Mouse (Mus musculus) MEL (cell line): ENCODE measurements around the gene Zfp819. TPM values are rescaled to one million over a fixed set of nuclear protein-coding genes. Genes with fewer than 3 reads are reported as not detected.

Experiments used
- DNase-seq: peaks from one replicate; pipeline ENCODE4 v3.0.0; 2011; ENCODE audit warnings: low read depth, low spot score
- H3K27ac ChIP-seq: 2 replicates; pipeline ENCODE4 v1.5.1; 2012; ENCODE audit warnings: low read depth, mild to moderate bottlenecking, control low read depth, low read length, moderate library complexity; ENCODE audit not compliant: control insufficient read depth
- H3K27me3 ChIP-seq, 2 experiments: fragments of 150-350 bp in 1 of 2; sonication (generic) in 1 of 2; 2 replicates each; pipeline ENCODE4 v1.6.1; 2012; ENCODE audit warnings: low read length in 2 of 2, mild to moderate bottlenecking in 2 of 2, improper control_type of control experiment in 1 of 2, moderate library complexity in 1 of 2; ENCODE audit not compliant: insufficient read depth in 2 of 2, control insufficient read depth in 1 of 2
- H3K36me3 ChIP-seq, 2 experiments: 2 replicates each; pipeline ENCODE4 v1.6.1; 2012 to 2014; ENCODE audit warnings: low read length in 2 of 2, improper control_type of control experiment in 1 of 2, inconsistent platforms in 1 of 2, mild to moderate bottlenecking in 1 of 2; ENCODE audit not compliant: insufficient read depth in 2 of 2, control insufficient read depth in 1 of 2
- H3K4me1 ChIP-seq, 2 experiments: fragments of 150-350 bp in 1 of 2; sonication (generic) in 1 of 2; 2 replicates each; pipeline ENCODE4 v1.6.1; 2012; ENCODE audit warnings: low read length in 2 of 2, improper control_type of control experiment in 1 of 2, mild to moderate bottlenecking in 1 of 2; ENCODE audit not compliant: insufficient read depth in 2 of 2, control insufficient read depth in 1 of 2
- H3K4me3 ChIP-seq, 2 experiments: fragments of 150-350 bp in 1 of 2; sonication (generic) in 1 of 2; 2 replicates each; pipeline ENCODE4 v1.5.1; 2012; ENCODE audit warnings: low read depth in 2 of 2, low read length in 2 of 2, mild to moderate bottlenecking in 2 of 2, moderate library complexity in 2 of 2, control low read depth in 1 of 2, improper control_type of control experiment in 1 of 2; ENCODE audit not compliant: control insufficient read depth in 1 of 2, insufficient read depth in 1 of 2
- H3K79me2 ChIP-seq: 2 replicates; pipeline ENCODE4 v1.6.1; 2012; ENCODE audit warnings: mild to moderate bottlenecking, low read length, moderate library complexity; ENCODE audit not compliant: control insufficient read depth, poor library complexity, insufficient read depth
- H3K9ac ChIP-seq: 2 replicates; pipeline ENCODE4 v1.6.1; 2012; ENCODE audit warnings: low read depth, mild to moderate bottlenecking, control low read depth, low read length, moderate library complexity; ENCODE audit not compliant: control insufficient read depth, poor library complexity, severe bottlenecking
- H3K9me3 ChIP-seq: fragments of 150-350 bp; sonication (generic); replicated peaks from 2 replicates; pipeline ENCODE4 v1.6.1; 2012; ENCODE audit warnings: mild to moderate bottlenecking, low read length, improper control_type of control experiment, moderate library complexity; ENCODE audit not compliant: insufficient read depth
- BHLHE40 ChIP-seq: IDR thresholded peaks from 2 replicates; pipeline ENCODE4 v1.6.1; 2012; ENCODE audit warnings: low read depth, mild to moderate bottlenecking, inconsistent platforms, low read length, improper control_type of control experiment, borderline replicate concordance
- CHD2 ChIP-seq: IDR thresholded peaks from 2 replicates; pipeline ENCODE4 v1.6.1; 2011; ENCODE audit warnings: low read length, improper control_type of control experiment
- CTCF ChIP-seq, 3 experiments: IDR thresholded peaks in 2 of 3; conservative IDR thresholded peaks in 1 of 3; 2 replicates each; pipeline ENCODE4 v1.5.1; 2011 to 2012; ENCODE audit warnings: low read length in 3 of 3, low read depth in 2 of 3, mild to moderate bottlenecking in 2 of 3, improper control_type of control experiment in 1 of 3, inconsistent platforms in 1 of 3, mixed read lengths in 1 of 3, moderate library complexity in 1 of 3; ENCODE audit not compliant: control insufficient read depth in 1 of 3, insufficient read depth in 1 of 3, poor library complexity in 1 of 3, severe bottlenecking in 1 of 3
- E2F4 ChIP-seq: IDR thresholded peaks from 2 replicates; pipeline ENCODE4 v1.6.1; 2011; ENCODE audit warnings: low read depth, low read length, improper control_type of control experiment, borderline replicate concordance
- ELF1 ChIP-seq: IDR thresholded peaks from 2 replicates; pipeline ENCODE4 v1.6.1; 2014; ENCODE audit warnings: low read depth, mild to moderate bottlenecking, inconsistent platforms, low read length, improper control_type of control experiment, moderate library complexity
- GATA1 ChIP-seq: IDR thresholded peaks from 2 replicates; pipeline ENCODE4 v1.6.1; 2011; ENCODE audit warnings: low read depth, low read length, improper control_type of control experiment
- JUND ChIP-seq: IDR thresholded peaks from 2 replicates; pipeline ENCODE4 v1.6.1; 2011; ENCODE audit warnings: low read depth, mild to moderate bottlenecking, improper control_type of control experiment, low read length
- MAFK ChIP-seq: IDR thresholded peaks from 2 replicates; pipeline ENCODE4 v1.6.1; 2011; ENCODE audit warnings: low read depth, mild to moderate bottlenecking, low read length, improper control_type of control experiment, borderline replicate concordance
- MAX ChIP-seq: IDR thresholded peaks from 2 replicates; pipeline ENCODE4 v1.6.1; 2011; ENCODE audit warnings: low read length, improper control_type of control experiment
- MEF2A ChIP-seq: IDR thresholded peaks from 2 replicates; pipeline ENCODE4 v1.6.1; 2014; ENCODE audit warnings: low read depth, mild to moderate bottlenecking, inconsistent platforms, low read length, improper control_type of control experiment; ENCODE audit not compliant: poor library complexity, insufficient replicate concordance, severe bottlenecking; ENCODE audit errors: extremely low read depth
- MXI1 ChIP-seq: IDR thresholded peaks from 2 replicates; pipeline ENCODE4 v1.6.1; 2011; ENCODE audit warnings: mild to moderate bottlenecking, low read depth, low read length, improper control_type of control experiment
- MYC ChIP-seq: IDR thresholded peaks from 2 replicates; pipeline ENCODE4 v1.6.1; 2011; ENCODE audit warnings: low read depth, mild to moderate bottlenecking, low read length, improper control_type of control experiment, moderate library complexity
- POLR2A ChIP-seq, 2 experiments: IDR thresholded peaks; 2 replicates each; pipeline ENCODE4 v1.6.1; 2011 to 2012; ENCODE audit warnings: low read length in 2 of 2, mild to moderate bottlenecking in 2 of 2, control low read depth in 1 of 2, improper control_type of control experiment in 1 of 2, low read depth in 1 of 2, moderate library complexity in 1 of 2; ENCODE audit not compliant: control insufficient read depth in 1 of 2, insufficient read depth in 1 of 2, poor library complexity in 1 of 2
- POLR2AphosphoS2 ChIP-seq: IDR thresholded peaks from 2 replicates; pipeline ENCODE4 v1.6.1; 2011; ENCODE audit warnings: low read length, improper control_type of control experiment
- RAD21 ChIP-seq: IDR thresholded peaks from 2 replicates; pipeline ENCODE4 v1.6.1; 2011; ENCODE audit warnings: mild to moderate bottlenecking, low read depth, low read length, improper control_type of control experiment
- SMC3 ChIP-seq: IDR thresholded peaks from 2 replicates; pipeline ENCODE4 v1.6.1; 2011; ENCODE audit warnings: low read depth, low read length, improper control_type of control experiment
- TAL1 ChIP-seq: IDR thresholded peaks from 2 replicates; pipeline ENCODE4 v1.6.1; 2012; ENCODE audit warnings: mild to moderate bottlenecking, inconsistent platforms, low read length, moderate library complexity, mixed read lengths
- TBP ChIP-seq: IDR thresholded peaks from 2 replicates; pipeline ENCODE4 v1.8.0; 2011; ENCODE audit warnings: low read depth, low read length, improper control_type of control experiment
- TCF12 ChIP-seq: IDR thresholded peaks from 2 replicates; pipeline ENCODE4 v1.6.1; 2014; ENCODE audit warnings: low read depth, mild to moderate bottlenecking, inconsistent platforms, low read length, improper control_type of control experiment, moderate library complexity
- USF2 ChIP-seq, 2 experiments: IDR thresholded peaks; 2 replicates each; pipeline ENCODE4 v1.6.1; 2011 to 2012; ENCODE audit warnings: improper control_type of control experiment in 2 of 2, low read length in 2 of 2, borderline replicate concordance in 1 of 2, inconsistent platforms in 1 of 2, low read depth in 1 of 2, mild to moderate bottlenecking in 1 of 2; ENCODE audit not compliant: insufficient read depth in 1 of 2
- ZMIZ1 ChIP-seq: IDR thresholded peaks from 2 replicates; pipeline ENCODE4 v1.6.1; 2012; ENCODE audit warnings: low read depth, mild to moderate bottlenecking, inconsistent platforms, low read length, improper control_type of control experiment, moderate library complexity
- ZNF384 ChIP-seq: IDR thresholded peaks from 2 replicates; pipeline ENCODE4 v1.6.1; 2012; ENCODE audit warnings: low read depth, mild to moderate bottlenecking, inconsistent platforms, low read length, improper control_type of control experiment
- polyA plus RNA-seq, 2 experiments: library from polyadenylated mRNA; stranded (reverse) in 1 of 2; unstranded in 1 of 2; fragments of >175 nt in 1 of 2; fragments of >200 nt in 1 of 2; gene quantifications; 2 replicates each; pipeline versions ENCODE4 v1.2.1 to v1.2.4; 2012; ENCODE audit warnings: low replicate concordance in 2 of 2, low read depth in 1 of 2; ENCODE audit not compliant: insufficient read length in 2 of 2, insufficient read depth in 1 of 2, missing spikeins in 1 of 2
- total RNA-seq: library from RNA; depleted of rRNA; stranded (reverse); fragments of 300-350 nt; gene quantifications from 2 replicates; pipeline ENCODE4 v1.2.3, GENCODE M21; 2012

Zfp819 gene
- total and polyA plus RNA-seq, 3 experiments = 0.06 TPM; not detected in 2

DNA sequence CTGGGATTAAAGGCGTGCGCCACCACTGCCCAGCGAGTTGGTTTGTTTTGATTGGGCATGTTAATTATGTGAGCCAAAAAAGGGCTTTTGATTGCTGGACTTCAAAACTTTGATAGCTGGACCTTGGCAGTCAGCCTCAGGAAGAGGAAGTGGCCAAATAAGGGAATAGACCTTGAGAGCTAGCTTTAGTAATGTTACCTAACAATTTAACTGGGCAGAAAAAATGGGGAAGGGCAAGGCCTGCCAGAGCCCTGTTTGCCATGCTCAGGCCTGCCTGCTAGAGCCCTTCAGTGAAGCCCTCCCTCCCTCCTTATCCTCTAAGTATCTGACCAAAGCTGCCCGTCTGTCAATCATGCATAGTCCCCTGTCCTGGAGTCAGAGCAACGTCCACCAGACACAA lies 35.6 kb downstream of the Zfp819 start:
- TF ChIP-seq TBP (no peak), MYC (no peak), MAFK (no peak), TAL1 (no peak)
- Histone ChIP-seq H3K9ac (no peak overlapping the region), H3K9me3 (no peaks in the 10 kb centered on the region), H3K27ac (no peak overlapping the region), H3K36me3 (no peaks in the 10 kb centered on the region), H3K27me3 (no peaks in the 10 kb centered on the region), H3K79me2 (no peaks in the 10 kb centered on the region), H3K4me1 (no peaks in the 10 kb centered on the region), H3K4me3 (no peak overlapping the region)
- DNase-seq = no peak

DNA sequence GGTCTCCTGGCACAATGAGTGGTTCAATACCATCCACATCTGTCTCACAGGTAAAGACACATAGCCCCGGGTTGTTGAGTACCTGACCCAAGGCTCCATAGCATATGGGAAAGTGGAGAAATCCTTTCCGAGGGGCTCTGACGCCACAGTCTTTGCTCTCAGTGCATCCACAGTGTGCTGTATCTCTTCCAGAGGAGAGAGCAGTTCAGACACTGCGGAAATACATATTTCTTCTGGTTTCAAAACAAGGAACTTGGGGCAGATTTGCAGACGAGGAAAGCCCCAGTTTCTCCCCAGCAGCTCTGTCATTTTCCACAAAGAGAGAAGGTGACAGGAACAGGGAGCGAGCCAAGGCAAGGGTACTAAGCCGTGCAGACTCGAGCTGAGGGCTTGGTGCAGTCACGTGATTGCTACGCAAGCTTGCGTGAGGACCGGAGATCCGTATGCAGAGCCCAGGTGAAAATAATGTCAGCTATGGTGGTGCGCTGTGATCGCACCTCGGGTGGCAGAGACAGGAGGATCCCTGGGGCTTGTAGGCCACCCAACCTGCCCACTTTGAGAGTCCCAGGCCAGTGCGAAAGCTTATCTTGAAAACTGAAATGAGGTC lies 36.2 kb downstream of the Zfp819 start:
- H3K4me3 ChIP-seq = no peak overlapping the region
- H3K9me3 ChIP-seq = no peaks in the 10 kb centered on the region
- H3K27me3 ChIP-seq = no peaks in the 10 kb centered on the region
- no peak overlapping the region for H3K27ac ChIP-seq
- H3K79me2 ChIP-seq = no peaks in the 10 kb centered on the region
- TF ChIP-seq SMC3 (no peak), USF2 (IDR thresholded peaks at IDR 0.05; ENCODE audit: borderline replicate concordance in 1 of 2, insufficient read depth in 1 of 2, low read depth in 1 of 2, low read length in 2 of 2) (no peak), RAD21 (no peak), CHD2 (no peak), ZNF384 (no peak)
- no peaks in the 10 kb centered on the region for H3K4me1 ChIP-seq
- H3K36me3 ChIP-seq = no peaks in the 10 kb centered on the region
- DNase-seq = no peak
- no peak overlapping the region for H3K9ac ChIP-seq

DNA sequence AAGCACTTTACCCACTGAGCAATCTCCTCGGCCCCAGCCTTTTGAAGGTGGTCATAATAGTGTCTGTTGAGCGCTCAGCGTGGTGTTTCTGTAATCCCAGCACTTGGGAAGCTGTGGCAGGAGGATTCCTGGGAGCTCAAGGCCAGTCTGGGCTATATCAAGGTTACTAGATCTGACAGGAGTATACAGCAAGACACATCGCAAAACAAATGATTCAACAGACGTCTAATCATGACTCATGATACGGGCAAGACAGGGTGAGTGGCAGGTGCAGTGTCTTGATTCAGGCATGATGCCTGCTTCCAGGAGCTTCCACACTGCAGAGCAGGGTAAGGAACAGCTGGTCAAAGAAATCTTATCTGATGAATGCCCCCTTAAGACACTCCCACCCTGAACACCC lies 45.7 kb downstream of the Zfp819 start:
- no peak for TF ChIP-seq ELF1
- TF ChIP-seq MXI1 = no peak
- no peak for TF ChIP-seq USF2 (IDR thresholded peaks at IDR 0.05; ENCODE audit: borderline replicate concordance in 1 of 2, insufficient read depth in 1 of 2, low read depth in 1 of 2, low read length in 2 of 2)
- no peak for TF ChIP-seq RAD21
- TF ChIP-seq POLR2AphosphoS2 = no peak
- TF ChIP-seq TCF12 = no peak
- no peak for TF ChIP-seq TBP
- TF ChIP-seq POLR2A (IDR thresholded peaks at IDR 0.05; ENCODE audit: control insufficient read depth in 1 of 2, insufficient read depth in 1 of 2, low read depth in 1 of 2, low read length in 2 of 2, poor library complexity in 1 of 2) = no peak
- no peak for TF ChIP-seq MEF2A
- no peak for TF ChIP-seq CTCF (IDR thresholded peaks at IDR 0.05 in 2 of 3, conservative IDR thresholded peaks at IDR 0.05 in 1 of 3; ENCODE audit: control insufficient read depth in 1 of 3, insufficient read depth in 1 of 3, low read depth in 2 of 3, low read length in 3 of 3, poor library complexity in 1 of 3, severe bottlenecking in 1 of 3)
- no peak for TF ChIP-seq ZNF384
- no peak for TF ChIP-seq E2F4
- TF ChIP-seq MAX = no peak
- no peak for TF ChIP-seq BHLHE40
- TF ChIP-seq JUND = no peak
- no peak for TF ChIP-seq MAFK
- no peak for TF ChIP-seq SMC3
- TF ChIP-seq ZMIZ1 = no peak
- no peak for TF ChIP-seq GATA1
- Histone ChIP-seq H3K27me3 (no peaks in the 10 kb centered on the region), H3K4me1 (no peaks in the 10 kb centered on the region), H3K27ac (no peak overlapping the region), H3K4me3 (no peak overlapping the region), H3K36me3 (no peaks in the 10 kb centered on the region), H3K9ac (no peak overlapping the region), H3K79me2 (no peaks in the 10 kb centered on the region), H3K9me3 (no peaks in the 10 kb centered on the region)
- DNase-seq = no peak
